Mouse (Mus musculus) yolk sac, embryonic 10.5 days (tissue): ENCODE data around the gene Vmn2r9.
"Not testable (repeated sequence)": the region's sequence is repeated elsewhere in the genome, so short reads cannot be mapped to it uniquely, and the experiment has no call there.

Experiments
- DNase-seq: peaks from one replicate; pipeline ENCODE4 v3.0.0-alpha.2; 2017; ENCODE audit warnings: low spot score

Vmn2r9 gene

GRCm38 (mm10) chr5:108852501-108852900 is at the start of gene Vmn2r9:
TSS of gene Vmn2r9 (minus strand) at chr5:108852601.
- DNase-seq, result not testable (repeated sequence)

- peak; percentile 12 for DNase-seq
Observed at GRCm38 (mm10) chr5:108866746-108867145, 14.3 kb upstream of the Vmn2r9 start.

GRCm38 (mm10) chr5:108849466-108849865 is 2.9 kb downstream of the Vmn2r9 start:
- no peak for DNase-seq

GRCm38 (mm10) chr5:108836156-108836555 is 16.2 kb downstream of the Vmn2r9 start:
- DNase-seq, result peak; percentile 20

- no peak for DNase-seq
Observed at GRCm38 (mm10) chr5:108823276-108823675, 29.1 kb downstream of the Vmn2r9 start.

GRCm38 (mm10) chr5:108808750-108809149 is 43.7 kb downstream of the Vmn2r9 start, which contains the start of gene Vmn2r8:
TSS of gene Vmn2r8 (minus strand) at chr5:108808850.
- not testable (repeated sequence) for DNase-seq

GRCm38 (mm10) chr5:108803646-108804045 is 48.8 kb downstream of the Vmn2r9 start:
- no peak for DNase-seq

- DNase-seq, result not testable (repeated sequence)
Observed at GRCm38 (mm10) chr5:108795263-108795662, 57.1 kb downstream of the Vmn2r9 start, which contains the start of gene Tmed11. TSS of gene Tmed11 (minus strand) at chr5:108795363.

GRCm38 (mm10) chr5:108790385-108790784 is 62.0 kb downstream of the Vmn2r9 start:
- DNase-seq, result not testable (repeated sequence)
